Mouse (Mus musculus) brain, embryonic 14.5 days (tissue): Measurements from ENCODE around the gene Glis3.

ENCODE experiments used
- CTCF ChIP-seq: fragments of 200-500 bp; IDR thresholded peaks from 2 replicates; pipeline ENCODE4 v1.5.1; 2012; ENCODE audit warnings: inconsistent platforms, mild to moderate bottlenecking, moderate library complexity, borderline replicate concordance; ENCODE audit not compliant: insufficient read depth, insufficient read length; ENCODE audit errors: extremely low read depth
- POLR2A ChIP-seq: fragments of 200-500 bp; IDR thresholded peaks from 2 replicates; pipeline ENCODE4 v1.6.1; 2012; ENCODE audit warnings: mild to moderate bottlenecking, inconsistent platforms, borderline replicate concordance; ENCODE audit not compliant: poor library complexity, insufficient read depth, insufficient read length, severe bottlenecking; ENCODE audit errors: extremely low read depth

- no peak for TF ChIP-seq CTCF
- TF ChIP-seq POLR2A, result no peak
These were observed 118.2 kb downstream of the Glis3 start for GRCm38 (mm10) chr19:28561697-28562002.
